Mouse (Mus musculus): Measurements from ENCODE around the gene Fap. TPM values are rescaled to one million over a fixed set of nuclear protein-coding genes. Genes with fewer than 3 reads are reported as not detected.

Gene Fap
- polyA plus RNA-seq, 1 experiment from 2014 or later, result 6.1 TPM

DNA sequence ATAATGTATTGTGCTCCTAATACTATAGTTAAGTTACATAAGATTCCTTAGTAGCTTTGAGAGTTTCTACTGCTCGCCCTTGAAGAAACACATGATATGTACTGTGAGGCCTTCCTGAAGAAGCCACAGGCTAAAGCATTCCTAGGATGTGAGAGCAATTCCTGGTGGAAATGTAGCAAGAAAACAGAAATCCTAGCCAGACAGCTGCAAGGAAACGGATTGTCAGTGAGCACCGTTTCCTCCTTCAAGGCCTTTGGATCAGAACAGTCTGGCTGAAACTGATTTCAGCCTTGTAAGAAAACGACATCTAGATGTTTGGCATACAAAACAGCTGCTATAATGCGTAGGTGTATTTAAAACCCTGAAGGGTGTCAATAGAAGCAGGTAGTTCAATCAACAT, 22.7 kb upstream of the Fap start:
- WGBS, result 78% methylated on average over 5 of the region's 5 CpGs
- no peak overlapping the region for H3K27ac ChIP-seq
- no peak overlapping the region for H3K4me3 ChIP-seq (replicated peaks; ENCODE audit: low read depth, low read length)
- no peaks in the 10 kb centered on the region for H3K9me3 ChIP-seq (replicated peaks; ENCODE audit: low read length)
- no peak overlapping the region for H3K4me2 ChIP-seq (ENCODE audit: low read length)
- TF ChIP-seq CTCF (IDR thresholded peaks at IDR 0.05; ENCODE audit: low read depth), result no peak
- H3K36me3 ChIP-seq (ENCODE audit: insufficient read depth, low read length), result no peaks in the 10 kb centered on the region
- H3K9ac ChIP-seq (ENCODE audit: low read depth, low read length), result no peak overlapping the region
- no peak for ATAC-seq (replicated peaks; ENCODE audit: low FRiP score, low read depth)
- H3K4me1 ChIP-seq (replicated peaks; ENCODE audit: insufficient read depth, low read length), result no peaks in the 10 kb centered on the region
- H3K27me3 ChIP-seq (ENCODE audit: insufficient read depth, low read length), result no peaks in the 10 kb centered on the region
- no peak for DNase-seq (ENCODE audit: low spot score)

DNA sequence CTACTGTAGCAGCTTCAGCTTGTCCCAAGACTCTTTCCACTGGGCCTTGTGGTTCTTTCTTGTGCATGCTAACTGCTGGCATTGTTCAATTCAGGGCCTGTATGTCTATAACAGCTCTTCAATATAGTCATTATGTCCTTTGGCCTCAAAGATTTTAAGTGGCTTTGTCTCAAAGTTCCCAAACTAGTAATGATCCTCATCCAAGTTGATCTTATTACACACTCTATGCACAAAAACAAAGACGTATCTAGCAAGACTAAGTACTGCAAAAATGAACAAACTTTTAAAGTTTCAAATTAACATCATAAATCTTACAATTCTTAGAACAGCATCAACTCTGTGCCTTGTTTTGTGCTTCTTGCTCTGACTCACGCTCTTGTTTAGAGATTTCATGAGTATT, 20.6 kb upstream of the Fap start:
- H3K4me3 ChIP-seq (replicated peaks; ENCODE audit: low read depth, low read length), result no peak overlapping the region
- H3K4me1 ChIP-seq (replicated peaks; ENCODE audit: insufficient read depth, low read length), result no peaks in the 10 kb centered on the region
- H3K27me3 ChIP-seq (ENCODE audit: insufficient read depth, low read length), result no peaks in the 10 kb centered on the region
- no peak overlapping the region for H3K9ac ChIP-seq (ENCODE audit: low read depth, low read length)
- no peak for ATAC-seq (replicated peaks; ENCODE audit: low FRiP score, low read depth)
- TF ChIP-seq CTCF (IDR thresholded peaks at IDR 0.05; ENCODE audit: low read depth), result no peak
- no peaks in the 10 kb centered on the region for H3K9me3 ChIP-seq (replicated peaks; ENCODE audit: low read length)
- H3K36me3 ChIP-seq (ENCODE audit: insufficient read depth, low read length), result no peaks in the 10 kb centered on the region
- 75% methylated on average over 2 of the region's 2 CpGs for WGBS
- no peak overlapping the region for H3K27ac ChIP-seq
- H3K4me2 ChIP-seq (ENCODE audit: low read length), result no peak overlapping the region
- no peak for DNase-seq (ENCODE audit: low spot score)

DNA sequence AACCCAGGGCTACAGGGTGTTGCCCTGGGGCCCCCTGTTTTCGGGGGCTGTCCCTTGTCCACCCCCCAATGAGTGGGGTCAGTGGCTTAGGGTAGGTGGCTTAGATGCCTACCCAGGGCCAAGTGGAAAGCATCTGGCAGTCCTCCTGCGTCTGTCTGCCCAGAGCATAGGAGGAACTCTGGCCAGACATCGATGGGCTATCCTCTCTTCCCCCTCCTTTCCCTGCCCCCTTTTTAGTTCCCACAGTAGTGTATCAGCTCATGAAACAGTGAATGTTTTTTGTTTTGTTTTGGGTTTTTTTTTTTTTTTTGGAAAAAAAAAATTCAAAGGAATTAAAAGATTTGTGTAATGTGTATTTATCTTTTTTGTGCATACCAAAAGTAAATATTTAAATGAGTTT, 17.7 kb upstream of the Fap start:
- Histone ChIP-seq H3K36me3 (ENCODE audit: insufficient read depth, low read length) (no peaks in the 10 kb centered on the region), H3K4me1 (replicated peaks; ENCODE audit: insufficient read depth, low read length) (no peaks in the 10 kb centered on the region), H3K9ac (ENCODE audit: low read depth, low read length) (no peak overlapping the region), H3K27ac (no peak overlapping the region), H3K4me3 (replicated peaks; ENCODE audit: low read depth, low read length) (no peak overlapping the region), H3K4me2 (ENCODE audit: low read length) (no peak overlapping the region), H3K9me3 (replicated peaks; ENCODE audit: low read length) (no peaks in the 10 kb centered on the region), H3K27me3 (ENCODE audit: insufficient read depth, low read length) (no peaks in the 10 kb centered on the region)
- TF ChIP-seq CTCF (IDR thresholded peaks at IDR 0.05; ENCODE audit: low read depth), result no peak
- no peak for ATAC-seq (replicated peaks; ENCODE audit: low FRiP score, low read depth)
- DNase-seq (ENCODE audit: low spot score), result no peak
- 84% methylated on average over 3 of the region's 3 CpGs for WGBS

DNA sequence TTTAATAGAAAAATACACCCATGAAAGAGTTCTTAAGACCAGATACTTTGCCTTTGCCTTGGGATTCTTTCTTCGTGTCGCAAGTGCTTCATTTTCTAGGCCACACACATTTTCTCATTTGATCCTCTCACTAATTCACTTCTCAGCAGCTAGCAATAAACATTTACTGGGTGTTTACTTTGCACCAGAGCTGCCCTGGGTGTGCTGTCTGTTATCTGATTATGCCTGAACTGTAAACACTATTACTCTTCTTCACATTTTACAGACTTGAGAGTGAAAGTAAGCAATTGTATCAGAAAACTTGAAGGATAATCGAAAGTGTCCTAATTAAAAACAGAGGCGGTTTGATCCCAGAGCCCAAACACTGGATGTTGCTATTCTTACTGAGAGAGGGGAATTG, 15.5 kb upstream of the Fap start:
- no peak for TF ChIP-seq CTCF (IDR thresholded peaks at IDR 0.05; ENCODE audit: low read depth)

DNA sequence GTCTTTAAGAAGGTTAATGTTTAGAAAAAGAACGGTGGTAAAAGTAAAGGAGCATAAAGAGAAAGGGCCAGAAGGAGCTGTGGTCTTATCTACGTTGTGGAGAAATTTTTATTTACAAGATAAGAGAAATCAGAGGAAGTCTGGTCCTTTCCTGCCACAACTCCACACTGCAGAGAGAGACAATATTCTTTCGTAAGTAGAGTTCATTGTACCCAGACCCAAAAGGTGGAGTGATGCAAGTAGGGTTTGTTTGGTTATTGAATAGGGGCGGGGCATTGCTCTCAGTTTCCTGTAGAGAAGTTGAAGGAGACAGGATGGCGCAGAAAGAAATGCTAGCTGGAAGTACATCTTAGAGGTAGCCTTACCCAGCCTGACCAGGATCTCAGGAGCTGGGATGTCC, 11.9 kb upstream of the Fap start:
- no peak overlapping the region for H3K4me3 ChIP-seq (replicated peaks; ENCODE audit: low read depth, low read length)
- no peaks in the 10 kb centered on the region for H3K4me1 ChIP-seq (replicated peaks; ENCODE audit: insufficient read depth, low read length)
- H3K4me2 ChIP-seq (ENCODE audit: low read length), result no peak overlapping the region
- WGBS, result 79% methylated on average over 5 of the region's 5 CpGs
- no peak for DNase-seq (ENCODE audit: low spot score)
- no peak overlapping the region for H3K9ac ChIP-seq (ENCODE audit: low read depth, low read length)
- H3K27ac ChIP-seq, result no peak overlapping the region
- no peaks in the 10 kb centered on the region for H3K9me3 ChIP-seq (replicated peaks; ENCODE audit: low read length)
- no peak for ATAC-seq (replicated peaks; ENCODE audit: low FRiP score, low read depth)
- no peaks in the 10 kb centered on the region for H3K36me3 ChIP-seq (ENCODE audit: insufficient read depth, low read length)
- H3K27me3 ChIP-seq (ENCODE audit: insufficient read depth, low read length), result no peaks in the 10 kb centered on the region
- TF ChIP-seq CTCF (IDR thresholded peaks at IDR 0.05; ENCODE audit: low read depth), result no peak

More for the DNA sequence above, 15.5 kb upstream of the Fap start:
- H3K27me3 ChIP-seq (ENCODE audit: insufficient read depth, low read length), result no peaks in the 10 kb centered on the region
- H3K27ac ChIP-seq, result no peak overlapping the region
- DNase-seq (ENCODE audit: low spot score), result no peak
- 54% methylated on average over 4 of the region's 4 CpGs for WGBS
- H3K36me3 ChIP-seq (ENCODE audit: insufficient read depth, low read length), result no peaks in the 10 kb centered on the region
- H3K9me3 ChIP-seq (replicated peaks; ENCODE audit: low read length), result no peaks in the 10 kb centered on the region
- H3K9ac ChIP-seq (ENCODE audit: low read depth, low read length), result no peak overlapping the region
- H3K4me3 ChIP-seq (replicated peaks; ENCODE audit: low read depth, low read length), result no peak overlapping the region
- ATAC-seq (replicated peaks; ENCODE audit: low FRiP score, low read depth), result no peak
- H3K4me2 ChIP-seq (ENCODE audit: low read length), result no peak overlapping the region
- H3K4me1 ChIP-seq (replicated peaks; ENCODE audit: insufficient read depth, low read length), result no peaks in the 10 kb centered on the region

DNA sequence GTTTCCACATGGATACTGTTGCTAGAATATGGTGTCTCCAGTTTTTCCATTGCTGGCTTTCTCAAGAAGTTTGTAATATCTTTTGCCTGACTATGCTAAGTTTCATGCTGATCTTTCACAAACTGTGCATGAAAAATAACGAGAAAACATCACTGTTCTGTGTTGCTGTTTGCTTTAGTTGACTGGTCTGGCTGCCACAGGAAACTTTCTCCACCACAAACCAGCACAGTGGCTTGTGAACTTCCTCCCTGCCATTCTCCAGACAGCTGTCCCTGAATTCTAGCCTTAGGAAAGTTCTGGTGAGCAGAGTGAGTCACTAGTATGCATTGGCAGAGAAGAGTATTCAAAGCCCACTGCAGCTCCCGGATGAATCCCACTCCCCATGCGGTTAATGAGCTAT, 1.1 kb upstream of the Fap start:
- H3K36me3 ChIP-seq (ENCODE audit: insufficient read depth, low read length), result no peaks in the 10 kb centered on the region
- no peaks in the 10 kb centered on the region for H3K9me3 ChIP-seq (replicated peaks; ENCODE audit: low read length)
- TF ChIP-seq CTCF (IDR thresholded peaks at IDR 0.05; ENCODE audit: low read depth), result no peak
- no peaks in the 10 kb centered on the region for H3K4me1 ChIP-seq (replicated peaks; ENCODE audit: insufficient read depth, low read length)
- DNase-seq (ENCODE audit: low spot score), result no peak
- H3K4me3 ChIP-seq (replicated peaks; ENCODE audit: low read depth, low read length), result no peak overlapping the region
- WGBS, result 67% methylated on average over 3 of the region's 3 CpGs
- H3K9ac ChIP-seq (ENCODE audit: low read depth, low read length), result no peak overlapping the region
- H3K27ac ChIP-seq, result no peak overlapping the region
- no peak for ATAC-seq (replicated peaks; ENCODE audit: low FRiP score, low read depth)
- no peaks in the 10 kb centered on the region for H3K27me3 ChIP-seq (ENCODE audit: insufficient read depth, low read length)
- H3K4me2 ChIP-seq (ENCODE audit: low read length), result no peak overlapping the region

DNA sequence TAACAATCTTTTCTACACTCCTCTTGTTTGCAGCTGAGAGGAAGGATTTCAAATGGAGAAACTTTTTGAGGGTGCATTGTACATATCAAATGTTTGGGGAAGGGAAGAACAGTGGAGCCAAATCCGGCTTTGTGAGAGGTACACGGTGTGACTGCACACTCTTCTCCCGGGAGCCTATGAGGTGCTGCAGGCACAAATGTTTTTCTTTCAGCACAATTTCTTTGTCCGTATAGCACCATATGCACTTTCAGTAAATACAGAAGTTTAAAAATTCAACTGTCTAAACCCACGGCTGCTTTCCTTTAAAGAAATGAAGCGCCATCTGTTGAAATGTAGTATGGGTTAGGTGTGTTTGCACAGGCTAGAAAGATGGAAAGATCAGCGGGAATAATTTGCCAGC, 375 bp upstream of the Fap start:
- H3K9ac ChIP-seq (ENCODE audit: low read depth, low read length), result no peak overlapping the region
- H3K27ac ChIP-seq, result no peak overlapping the region
- no peaks in the 10 kb centered on the region for H3K4me1 ChIP-seq (replicated peaks; ENCODE audit: insufficient read depth, low read length)
- no peak overlapping the region for H3K4me3 ChIP-seq (replicated peaks; ENCODE audit: low read depth, low read length)
- peak overlapping the region; percentile 35 for H3K4me2 ChIP-seq (ENCODE audit: low read length)
- no peaks in the 10 kb centered on the region for H3K36me3 ChIP-seq (ENCODE audit: insufficient read depth, low read length)
- no peaks in the 10 kb centered on the region for H3K27me3 ChIP-seq (ENCODE audit: insufficient read depth, low read length)
- DNase-seq (ENCODE audit: low spot score) (no peak), ATAC-seq (replicated peaks; ENCODE audit: low FRiP score, low read depth) (no peak)
- 65% methylated on average over 7 of the region's 7 CpGs for WGBS
- TF ChIP-seq CTCF (IDR thresholded peaks at IDR 0.05; ENCODE audit: low read depth), result no peak
- H3K9me3 ChIP-seq (replicated peaks; ENCODE audit: low read length), result no peaks in the 10 kb centered on the region

All from kidney, postnatal 0 days (tissue).